Mouse (Mus musculus) common myeloid progenitor, adult 5-6 weeks (primary cell): ENCODE data around the gene Tmeff1. TPM values are rescaled to one million over a fixed set of nuclear protein-coding genes. Genes with fewer than 3 reads are reported as not detected.

Experiments
- total RNA-seq: library from RNA; stranded (forward); fragments of 200-1000, 187-1606 nt; gene quantifications from 2 replicates; pipeline ENCODE4 v1.2.3, GENCODE M21; 2017

Gene Tmeff1
- total RNA-seq, 1 experiment from 2014 or later, result not detected

Other genes with a start within 250 kb of the Tmeff1 start
- gene Tex10, start 111.7 kb upstream of the Tmeff1 start, total RNA-seq, result 58.4 and 69.3 TPM in 2 replicates
- gene Msantd3, start 45.2 kb upstream of the Tmeff1 start, total RNA-seq, result 14.1 and 16.9 TPM in 2 replicates
- gene Cavin4, start 78.3 kb downstream of the Tmeff1 start, total RNA-seq, result not detected in 2 replicates